Mouse (Mus musculus): ENCODE results near the gene Cx3cr1. TPM values are rescaled to one million over a fixed set of nuclear protein-coding genes. Genes with fewer than 3 reads are reported as not detected.

Gene Cx3cr1
- polyA plus RNA-seq, 1 experiment, result not detected

DNA sequence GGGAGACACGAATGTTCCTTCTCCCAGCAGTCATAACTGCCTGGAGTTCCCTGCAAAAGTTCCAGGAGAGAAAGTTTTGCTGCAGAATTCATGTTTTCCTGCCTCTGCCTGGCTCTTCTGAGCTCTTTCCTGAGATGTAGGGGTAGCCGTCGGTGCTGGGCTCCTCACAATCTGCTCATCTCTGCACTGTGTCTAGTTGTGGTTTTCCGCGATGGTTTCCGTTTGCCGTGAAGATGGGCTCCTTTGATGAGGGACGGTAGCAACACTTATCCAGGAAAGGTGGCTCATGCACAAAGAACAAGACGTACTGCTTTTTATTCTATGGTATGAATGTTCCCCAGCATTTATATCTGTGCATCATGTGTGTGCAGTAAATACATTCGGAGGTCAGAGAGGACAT, 39.3 kb downstream of the Cx3cr1 start:
- Histone ChIP-seq H3K27ac (ENCODE audit: insufficient read depth, low read length) (no peak overlapping the region), H3K27me3 (ENCODE audit: control insufficient read depth, insufficient read depth, low read length, poor library complexity, severe bottlenecking) (no peaks in the 10 kb centered on the region), H3K4me3 (ENCODE audit: low read depth, low read length) (no peak overlapping the region), H3K36me3 (ENCODE audit: control insufficient read depth, insufficient read depth, low read length, poor library complexity, severe bottlenecking) (no peaks in the 10 kb centered on the region), H3K9me3 (replicated peaks; ENCODE audit: control insufficient read depth, insufficient read depth, low read length, poor library complexity, severe bottlenecking) (no peaks in the 10 kb centered on the region), H3K4me1 (ENCODE audit: control insufficient read depth, insufficient read depth, low read length) (no peaks in the 10 kb centered on the region), H3K9ac (ENCODE audit: low read depth, poor library complexity, severe bottlenecking) (no peak overlapping the region)
- TF ChIP-seq EP300 (IDR thresholded peaks at IDR 0.05; ENCODE audit: insufficient read depth, low read depth, low read length) (no peak), CTCF (IDR thresholded peaks at IDR 0.05; ENCODE audit: low read depth, low read length) (no peak), POLR2A (IDR thresholded peaks at IDR 0.05; ENCODE audit: insufficient read depth, low read length) (no peak)

DNA sequence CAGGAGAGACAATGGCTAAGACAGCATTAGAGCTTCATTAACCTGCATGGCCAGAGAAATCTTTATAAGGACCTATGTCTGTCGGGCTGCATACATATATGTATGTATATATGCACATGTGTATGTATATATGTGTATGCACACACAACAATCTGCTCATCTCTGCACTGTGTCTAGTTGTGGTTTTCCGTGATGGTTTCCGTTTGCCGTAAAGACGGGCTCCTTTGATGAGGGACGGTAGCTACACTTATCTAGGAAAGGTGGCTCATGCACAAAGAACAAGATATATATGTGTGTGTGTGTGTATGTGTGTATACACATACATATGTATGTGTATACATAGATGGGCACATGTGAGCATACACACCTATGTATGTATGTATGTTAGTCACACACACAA, 39.8 kb downstream of the Cx3cr1 start:
- no peaks in the 10 kb centered on the region for H3K27me3 ChIP-seq (ENCODE audit: control insufficient read depth, insufficient read depth, low read length, poor library complexity, severe bottlenecking)
- H3K36me3 ChIP-seq (ENCODE audit: control insufficient read depth, insufficient read depth, low read length, poor library complexity, severe bottlenecking), result no peaks in the 10 kb centered on the region
- no peaks in the 10 kb centered on the region for H3K4me1 ChIP-seq (ENCODE audit: control insufficient read depth, insufficient read depth, low read length)
- H3K27ac ChIP-seq (ENCODE audit: insufficient read depth, low read length), result no peak overlapping the region
- H3K9ac ChIP-seq (ENCODE audit: low read depth, poor library complexity, severe bottlenecking), result no peak overlapping the region
- no peaks in the 10 kb centered on the region for H3K9me3 ChIP-seq (replicated peaks; ENCODE audit: control insufficient read depth, insufficient read depth, low read length, poor library complexity, severe bottlenecking)
- TF ChIP-seq POLR2A (IDR thresholded peaks at IDR 0.05; ENCODE audit: insufficient read depth, low read length), result no peak
- no peak for TF ChIP-seq EP300 (IDR thresholded peaks at IDR 0.05; ENCODE audit: insufficient read depth, low read depth, low read length)
- TF ChIP-seq CTCF (IDR thresholded peaks at IDR 0.05; ENCODE audit: low read depth, low read length), result no peak
- H3K4me3 ChIP-seq (ENCODE audit: low read depth, low read length), result no peak overlapping the region

DNA sequence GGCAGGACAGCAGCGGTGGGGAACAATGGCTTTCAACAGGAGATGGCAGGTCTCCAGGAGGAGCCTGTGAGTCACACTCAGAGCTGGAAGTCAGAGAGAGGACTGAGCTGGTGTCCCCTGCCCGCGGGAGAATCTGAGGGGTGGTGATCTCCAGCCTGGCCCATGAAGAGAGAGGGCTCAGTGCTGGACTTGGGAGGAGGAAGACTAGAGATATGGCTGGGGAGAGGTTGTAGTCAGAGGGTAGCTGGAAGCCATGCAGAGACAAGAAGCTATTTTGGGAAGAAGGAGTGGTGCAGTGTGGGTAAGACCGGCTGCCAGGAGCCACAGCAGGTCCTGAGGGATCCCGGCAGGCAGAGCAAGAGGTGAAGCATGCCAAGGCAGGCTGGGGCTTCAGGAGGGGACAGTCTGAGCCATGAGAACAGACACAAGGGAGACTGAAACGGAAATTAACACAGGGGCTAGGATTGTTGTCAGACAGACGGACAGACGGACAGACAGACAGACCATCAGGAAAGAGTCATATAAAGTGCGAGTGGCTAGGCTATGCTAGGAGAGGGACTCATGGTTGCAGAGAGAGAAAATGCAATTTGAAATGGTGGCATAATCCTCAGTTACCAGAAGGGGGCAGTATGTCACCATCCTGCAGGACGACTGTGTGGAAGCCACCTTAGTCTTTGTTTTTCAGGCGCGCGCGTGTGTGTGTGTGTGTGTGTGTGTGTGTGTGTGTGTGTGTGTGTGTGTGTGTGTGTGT, 42.1 kb downstream of the Cx3cr1 start:
- no peak overlapping the region for H3K9ac ChIP-seq (ENCODE audit: low read depth, poor library complexity, severe bottlenecking)
- TF ChIP-seq CTCF (IDR thresholded peaks at IDR 0.05; ENCODE audit: low read depth, low read length), result peak; percentile 63
- no peak for TF ChIP-seq POLR2A (IDR thresholded peaks at IDR 0.05; ENCODE audit: insufficient read depth, low read length)
- TF ChIP-seq EP300 (IDR thresholded peaks at IDR 0.05; ENCODE audit: insufficient read depth, low read depth, low read length), result no peak
- H3K9me3 ChIP-seq (replicated peaks; ENCODE audit: control insufficient read depth, insufficient read depth, low read length, poor library complexity, severe bottlenecking), result no peaks in the 10 kb centered on the region
- H3K27ac ChIP-seq (ENCODE audit: insufficient read depth, low read length), result no peak overlapping the region
- no peak overlapping the region for H3K4me3 ChIP-seq (ENCODE audit: low read depth, low read length)
- H3K4me1 ChIP-seq (ENCODE audit: control insufficient read depth, insufficient read depth, low read length), result no peaks in the 10 kb centered on the region
- no peaks in the 10 kb centered on the region for H3K27me3 ChIP-seq (ENCODE audit: control insufficient read depth, insufficient read depth, low read length, poor library complexity, severe bottlenecking)
- H3K36me3 ChIP-seq (ENCODE audit: control insufficient read depth, insufficient read depth, low read length, poor library complexity, severe bottlenecking), result no peaks in the 10 kb centered on the region

DNA sequence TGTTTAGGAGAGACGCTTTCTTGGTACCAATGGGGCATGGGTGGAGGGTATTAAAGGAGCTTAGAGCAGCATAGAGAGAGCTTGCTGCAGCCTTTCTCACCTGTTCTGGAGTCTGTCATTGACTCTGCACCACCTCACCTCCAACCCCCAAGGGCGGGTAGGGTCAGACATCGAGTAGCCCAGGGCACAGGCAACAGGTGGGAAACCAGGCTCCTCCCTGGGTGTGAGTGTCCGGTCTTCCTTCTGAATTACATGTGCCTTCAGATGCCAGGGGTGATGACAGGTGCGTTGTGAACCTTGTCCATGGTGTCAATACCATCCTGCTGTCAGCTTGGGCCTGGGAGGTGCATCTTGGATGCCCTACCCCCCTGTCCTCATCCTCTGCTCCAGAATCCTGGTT, 45.1 kb downstream of the Cx3cr1 start:
- TF ChIP-seq CTCF (IDR thresholded peaks at IDR 0.05; ENCODE audit: low read depth, low read length), result no peak
- no peak for TF ChIP-seq EP300 (IDR thresholded peaks at IDR 0.05; ENCODE audit: insufficient read depth, low read depth, low read length)
- no peak for TF ChIP-seq POLR2A (IDR thresholded peaks at IDR 0.05; ENCODE audit: insufficient read depth, low read length)
- Histone ChIP-seq H3K9ac (ENCODE audit: low read depth, poor library complexity, severe bottlenecking) (no peak overlapping the region), H3K4me1 (ENCODE audit: control insufficient read depth, insufficient read depth, low read length) (no peaks in the 10 kb centered on the region), H3K27me3 (ENCODE audit: control insufficient read depth, insufficient read depth, low read length, poor library complexity, severe bottlenecking) (no peaks in the 10 kb centered on the region), H3K27ac (ENCODE audit: insufficient read depth, low read length) (no peak overlapping the region), H3K9me3 (replicated peaks; ENCODE audit: control insufficient read depth, insufficient read depth, low read length, poor library complexity, severe bottlenecking) (no peaks in the 10 kb centered on the region), H3K4me3 (ENCODE audit: low read depth, low read length) (no peak overlapping the region), H3K36me3 (ENCODE audit: control insufficient read depth, insufficient read depth, low read length, poor library complexity, severe bottlenecking) (no peaks in the 10 kb centered on the region)

DNA sequence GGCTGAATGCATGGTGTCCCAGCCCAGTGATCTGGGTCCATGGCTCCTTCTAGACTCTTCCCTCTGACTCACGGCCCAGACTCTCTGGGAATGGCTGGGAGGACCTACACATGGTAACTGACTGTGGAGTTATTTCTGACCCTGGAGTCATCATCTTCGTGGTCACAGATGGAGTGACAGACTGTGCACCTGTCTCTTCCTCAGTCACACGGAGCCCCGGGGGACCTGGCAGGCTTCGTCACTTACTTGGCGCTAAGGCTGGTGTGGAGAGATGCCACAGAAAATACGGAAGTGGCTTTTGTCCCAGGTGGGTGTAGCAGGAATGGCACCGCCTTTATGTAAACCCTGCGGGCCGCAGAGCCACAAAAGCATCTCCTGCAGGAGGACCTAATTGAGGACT, 45.5 kb downstream of the Cx3cr1 start:
- no peak for TF ChIP-seq POLR2A (IDR thresholded peaks at IDR 0.05; ENCODE audit: insufficient read depth, low read length)
- no peak overlapping the region for H3K27ac ChIP-seq (ENCODE audit: insufficient read depth, low read length)
- no peak overlapping the region for H3K9ac ChIP-seq (ENCODE audit: low read depth, poor library complexity, severe bottlenecking)
- H3K4me3 ChIP-seq (ENCODE audit: low read depth, low read length), result no peak overlapping the region
- H3K36me3 ChIP-seq (ENCODE audit: control insufficient read depth, insufficient read depth, low read length, poor library complexity, severe bottlenecking), result no peaks in the 10 kb centered on the region
- no peaks in the 10 kb centered on the region for H3K4me1 ChIP-seq (ENCODE audit: control insufficient read depth, insufficient read depth, low read length)
- H3K9me3 ChIP-seq (replicated peaks; ENCODE audit: control insufficient read depth, insufficient read depth, low read length, poor library complexity, severe bottlenecking), result no peaks in the 10 kb centered on the region
- no peaks in the 10 kb centered on the region for H3K27me3 ChIP-seq (ENCODE audit: control insufficient read depth, insufficient read depth, low read length, poor library complexity, severe bottlenecking)

DNA sequence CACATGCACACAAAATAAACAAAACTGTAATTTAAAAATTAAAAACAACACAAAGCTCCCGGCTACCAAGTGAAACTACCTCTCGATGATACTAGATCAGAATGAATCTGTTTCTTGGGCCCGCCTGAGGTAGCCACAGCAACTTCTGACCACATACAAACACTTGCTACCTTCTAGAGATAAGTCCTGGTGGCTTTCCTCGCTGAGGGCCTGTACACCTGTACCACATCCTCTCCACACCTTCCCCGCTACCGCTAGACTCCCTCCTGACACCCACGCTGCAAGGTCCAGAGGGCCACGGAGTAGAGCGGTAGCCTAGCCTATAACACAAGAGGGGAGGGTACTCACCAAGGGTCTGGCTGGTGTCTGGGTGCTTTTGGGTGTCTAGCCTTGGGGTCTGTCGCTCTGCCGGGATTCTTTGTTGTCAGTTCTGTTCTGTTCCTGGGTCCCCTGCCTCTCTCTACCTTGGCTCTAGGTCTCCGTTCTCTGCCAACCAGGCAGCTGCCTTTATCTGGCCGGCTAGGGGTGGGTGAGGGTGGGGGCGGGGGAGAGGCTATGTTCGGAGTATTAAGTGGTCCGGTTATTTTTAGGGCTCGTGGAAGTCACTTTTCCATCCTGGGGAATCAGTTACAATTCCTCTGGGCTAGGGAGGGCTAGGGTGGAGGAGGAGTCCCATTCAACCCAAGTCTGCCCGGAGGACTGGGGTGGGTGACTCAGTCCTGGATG, 46.4 kb downstream of the Cx3cr1 start, which contains the start of gene Xirp1:
Xirp1 (minus strand) TSS at position 513 of the 726 bp plus-strand sequence.
- Histone ChIP-seq H3K36me3 (ENCODE audit: control insufficient read depth, insufficient read depth, low read length, poor library complexity, severe bottlenecking) (no peaks in the 10 kb centered on the region), H3K9ac (ENCODE audit: low read depth, poor library complexity, severe bottlenecking) (no peak within 1 kb of the TSS), H3K27ac (ENCODE audit: insufficient read depth, low read length) (no peak within 1 kb of the TSS), H3K27me3 (ENCODE audit: control insufficient read depth, insufficient read depth, low read length, poor library complexity, severe bottlenecking) (no peaks in the 10 kb centered on the region), H3K4me1 (ENCODE audit: control insufficient read depth, insufficient read depth, low read length) (no peaks in the 10 kb centered on the region), H3K4me3 (ENCODE audit: low read depth, low read length) (no peak within 1 kb of the TSS), H3K9me3 (replicated peaks; ENCODE audit: control insufficient read depth, insufficient read depth, low read length, poor library complexity, severe bottlenecking) (no peaks in the 10 kb centered on the region)
- TF ChIP-seq POLR2A (IDR thresholded peaks at IDR 0.05; ENCODE audit: insufficient read depth, low read length), result no peak
- TF ChIP-seq CTCF (IDR thresholded peaks at IDR 0.05; ENCODE audit: low read depth, low read length), result no peak
- no peak for TF ChIP-seq EP300 (IDR thresholded peaks at IDR 0.05; ENCODE audit: insufficient read depth, low read depth, low read length)
